Mouse (Mus musculus): ENCODE measurements around the gene Magix. TPM values are rescaled to one million over a fixed set of nuclear protein-coding genes. Genes with fewer than 3 reads are reported as not detected.

Gene Magix
- total RNA-seq, 2 experiments from 2014 or later: 0.18 TPM; not detected in 1

DNA sequence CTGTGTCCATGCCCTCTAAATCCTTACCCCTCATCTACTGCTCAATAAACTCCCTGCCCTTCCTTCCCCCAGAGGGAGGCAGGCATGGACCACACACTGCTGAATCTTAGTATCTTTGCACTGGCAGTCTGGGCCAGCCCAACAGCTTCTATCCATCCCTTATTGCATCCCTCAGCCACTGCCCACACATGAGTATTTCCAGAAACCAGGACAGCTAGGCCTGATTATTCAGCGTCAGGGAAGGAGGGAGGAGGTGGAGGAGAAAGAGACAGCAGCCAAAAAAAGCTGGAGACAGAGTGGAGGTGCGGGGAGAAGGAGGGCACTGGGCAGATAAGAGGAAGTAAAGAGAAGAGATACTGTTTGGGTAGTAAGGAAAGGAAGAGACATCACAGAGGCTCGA, 46.0 kb downstream of the Magix start:
- no peak for ATAC-seq (ENCODE audit: poor library complexity, severe bottlenecking)

- peak; percentile 80 for ATAC-seq (ENCODE audit: poor library complexity, severe bottlenecking)
Observed at GRCm38 (mm10) chrX:7632560-7632959, 48.5 kb downstream of the Magix start.

Other genes starting within 250 kb of the Magix start
- 0.41 TPM in 1 of 2 replicates, not detected in the other for gene Foxp3, start 107.6 kb downstream of the Magix start, total RNA-seq (2015)
- 0.49 and 0.66 TPM in 2 replicates for gene Foxp3, start 107.6 kb downstream of the Magix start, total RNA-seq (2017)
- gene Ppp1r3f, start 107.0 kb downstream of the Magix start, total RNA-seq (2015): 0.05 and 0.09 TPM in 2 replicates
- 0.53 and 0.55 TPM in 2 replicates for gene Ppp1r3f, start 107.0 kb downstream of the Magix start, total RNA-seq (2017)
- gene Ccdc22, start 75.7 kb downstream of the Magix start, total RNA-seq (2015): 9.5 and 12.3 TPM in 2 replicates
- 20.2 and 26.4 TPM in 2 replicates for gene Ccdc22, start 75.7 kb downstream of the Magix start, total RNA-seq (2017)
- gene Cacna1f, start 74.2 kb downstream of the Magix start, total RNA-seq (2015): 0.40 and 0.59 TPM in 2 replicates
- 0.07 and 0.37 TPM in 2 replicates for gene Cacna1f, start 74.2 kb downstream of the Magix start, total RNA-seq (2017)
- gene Syp, start 42.8 kb downstream of the Magix start, total RNA-seq (2015): 0.50 and 1.5 TPM in 2 replicates
- gene Syp, start 42.8 kb downstream of the Magix start, total RNA-seq (2017): 1.2 and 3.7 TPM in 2 replicates
- gene Prickle3, start 24.0 kb downstream of the Magix start, total RNA-seq (2015): 7.0 and 8.7 TPM in 2 replicates
- 7.9 and 9.3 TPM in 2 replicates for gene Prickle3, start 24.0 kb downstream of the Magix start, total RNA-seq (2017)
- 987 and 1,037 TPM in 2 replicates for gene Plp2, start 9.9 kb downstream of the Magix start, total RNA-seq (2015)
- 267 and 300 TPM in 2 replicates for gene Plp2, start 9.9 kb downstream of the Magix start, total RNA-seq (2017)
- gene Gpkow, start 15.9 kb upstream of the Magix start, total RNA-seq (2015): 24.8 and 25.7 TPM in 2 replicates
- gene Gpkow, start 15.9 kb upstream of the Magix start, total RNA-seq (2017): 24.2 and 25.7 TPM in 2 replicates
- 25.6 and 38.7 TPM in 2 replicates for gene Wdr45, start 33.1 kb upstream of the Magix start, total RNA-seq (2015)
- gene Wdr45, start 33.1 kb upstream of the Magix start, total RNA-seq (2017): 13.4 and 18.9 TPM in 2 replicates
- gene Gm45208, start 41.0 kb upstream of the Magix start, total RNA-seq (2015): not detected in 2 replicates
- not detected in 2 replicates for gene Gm45208, start 41.0 kb upstream of the Magix start, total RNA-seq (2017)
- 7.8 and 20.6 TPM in 2 replicates for gene Praf2, start 47.2 kb upstream of the Magix start, total RNA-seq (2015)
- gene Praf2, start 47.2 kb upstream of the Magix start, total RNA-seq (2017): 5.4 and 5.8 TPM in 2 replicates
- gene Ccdc120, start 69.7 kb upstream of the Magix start, total RNA-seq (2015): not detected in 2 replicates
- not detected in 2 replicates for gene Ccdc120, start 69.7 kb upstream of the Magix start, total RNA-seq (2017)
- 45.9 and 54.6 TPM in 2 replicates for gene Tfe3, start 81.3 kb upstream of the Magix start, total RNA-seq (2015)
- 22.3 and 39.4 TPM in 2 replicates for gene Tfe3, start 81.3 kb upstream of the Magix start, total RNA-seq (2017)
- gene Gripap1, start 108.5 kb upstream of the Magix start, total RNA-seq (2015): 39.5 and 55.4 TPM in 2 replicates
- 70.5 and 81.9 TPM in 2 replicates for gene Gripap1, start 108.5 kb upstream of the Magix start, total RNA-seq (2017)
- 0.39 and 0.49 TPM in 2 replicates for gene Kcnd1, start 141.0 kb upstream of the Magix start, total RNA-seq (2015)
- gene Kcnd1, start 141.0 kb upstream of the Magix start, total RNA-seq (2017): 0.20 and 0.29 TPM in 2 replicates
- 43.2 and 50.6 TPM in 2 replicates for gene Otud5, start 160.1 kb upstream of the Magix start, total RNA-seq (2015)
- gene Otud5, start 160.1 kb upstream of the Magix start, total RNA-seq (2017): 70.2 and 73.0 TPM in 2 replicates
- 4.7 and 8.6 TPM in 2 replicates for gene Pim2, start 197.0 kb upstream of the Magix start, total RNA-seq (2015)
- 1.1 and 1.4 TPM in 2 replicates for gene Pim2, start 197.0 kb upstream of the Magix start, total RNA-seq (2017)
- 6.4 and 9.8 TPM in 2 replicates for gene Slc35a2, start 202.8 kb upstream of the Magix start, total RNA-seq (2015)
- 10.9 and 13.5 TPM in 2 replicates for gene Slc35a2, start 202.8 kb upstream of the Magix start, total RNA-seq (2017)
- 25.6 and 29.8 TPM in 2 replicates for gene Pqbp1, start 218.0 kb upstream of the Magix start, total RNA-seq (2015)
- 116 and 123 TPM in 2 replicates for gene Pqbp1, start 218.0 kb upstream of the Magix start, total RNA-seq (2017)
- gene Timm17b, start 218.1 kb upstream of the Magix start, total RNA-seq (2015): 75.8 and 85.4 TPM in 2 replicates
- 35.8 and 50.0 TPM in 2 replicates for gene Timm17b, start 218.1 kb upstream of the Magix start, total RNA-seq (2017)
- not detected in 2 replicates for gene Gm10491, start 226.6 kb upstream of the Magix start, total RNA-seq (2015)
- not detected in 2 replicates for gene Gm10491, start 226.6 kb upstream of the Magix start, total RNA-seq (2017)
- gene Gm10490, start 228.3 kb upstream of the Magix start, total RNA-seq (2015): not detected in 2 replicates
- gene Gm10490, start 228.3 kb upstream of the Magix start, total RNA-seq (2017): not detected in 2 replicates
- gene Pcsk1n, start 238.6 kb upstream of the Magix start, total RNA-seq (2015): not detected in 2 replicates
- not detected in 2 replicates for gene Pcsk1n, start 238.6 kb upstream of the Magix start, total RNA-seq (2017)
- gene Eras, start 247.4 kb upstream of the Magix start, total RNA-seq (2015): not detected in 2 replicates
- gene Eras, start 247.4 kb upstream of the Magix start, total RNA-seq (2017): not detected in 2 replicates

Data from megakaryocyte, adult 5-6 weeks (primary cell).